Mouse (Mus musculus): Measurements from ENCODE around the gene Ereg. TPM values are rescaled to one million over a fixed set of nuclear protein-coding genes. Genes with fewer than 3 reads are reported as not detected.
A peak's percentile ranks its signal among the peaks of the same experiment; 100 is the strongest.

The Ereg gene
- total and polyA plus RNA-seq, 2 experiments from 2014 or later, result 0.10 TPM; not detected in 1

- no peak overlapping the region for H3K9ac ChIP-seq
- H3K9me3 ChIP-seq (ENCODE audit: low read length), result no peaks in the 10 kb centered on the region
- no peaks in the 10 kb centered on the region for H3K36me3 ChIP-seq (ENCODE audit: insufficient read depth)
- H3K27me3 ChIP-seq (ENCODE audit: insufficient read depth, low read length), result peaks cover 7% of the 10 kb centered on the region; the same call in 1 of the 2 replicates
- WGBS, result 50% methylated on average over 1 of the region's 1 CpGs
- TF ChIP-seq CTCF (IDR thresholded peaks at IDR 0.05; ENCODE audit: low read depth), result no peak
- H3K4me2 ChIP-seq (ENCODE audit: low read depth), result peak overlapping the region; percentile 49
- DNase-seq (no peak), ATAC-seq (no peak)
- H3K4me3 ChIP-seq (ENCODE audit: low read depth, low read length), result no peak overlapping the region
- no peak overlapping the region for H3K27ac ChIP-seq (ENCODE audit: low read depth, low read length)
- H3K4me1 ChIP-seq (ENCODE audit: insufficient read depth), result no peaks in the 10 kb centered on the region
Measured at GRCm38 (mm10) chr5:91075021-91075420, 599 bp downstream of the Ereg start.

- no peak for DNase-seq
- Histone ChIP-seq H3K4me2 (ENCODE audit: low read depth) (no peak overlapping the region), H3K9ac (no peak overlapping the region), H3K27ac (ENCODE audit: low read depth, low read length) (no peak overlapping the region), H3K36me3 (ENCODE audit: insufficient read depth) (no peaks in the 10 kb centered on the region), H3K4me3 (ENCODE audit: low read depth, low read length) (no peak overlapping the region), H3K9me3 (ENCODE audit: low read length) (no peaks in the 10 kb centered on the region), H3K27me3 (ENCODE audit: insufficient read depth, low read length) (no peaks in the 10 kb centered on the region), H3K4me1 (ENCODE audit: insufficient read depth) (no peaks in the 10 kb centered on the region)
- TF ChIP-seq CTCF (IDR thresholded peaks at IDR 0.05; ENCODE audit: low read depth), result no peak
- 88% methylated on average over 5 of the region's 5 CpGs for WGBS
- ATAC-seq, result no peak
Measured at GRCm38 (mm10) chr5:91083016-91083415, 8.6 kb downstream of the Ereg start.

- DNase-seq (no peak), ATAC-seq (no peak)
- Histone ChIP-seq H3K4me1 (ENCODE audit: insufficient read depth) (no peaks in the 10 kb centered on the region), H3K27me3 (ENCODE audit: insufficient read depth, low read length) (no peaks in the 10 kb centered on the region), H3K27ac (ENCODE audit: low read depth, low read length) (no peak overlapping the region), H3K9ac (no peak overlapping the region), H3K36me3 (ENCODE audit: insufficient read depth) (no peaks in the 10 kb centered on the region), H3K9me3 (ENCODE audit: low read length) (no peaks in the 10 kb centered on the region), H3K4me3 (ENCODE audit: low read depth, low read length) (no peak overlapping the region), H3K4me2 (ENCODE audit: low read depth) (no peak overlapping the region)
- no peak for TF ChIP-seq CTCF (IDR thresholded peaks at IDR 0.05; ENCODE audit: low read depth)
- WGBS, result 74% methylated on average over 5 of the region's 5 CpGs
Measured at GRCm38 (mm10) chr5:91085291-91085690, 10.9 kb downstream of the Ereg start.

GRCm38 (mm10) chr5:91090301-91090700, 15.9 kb downstream of the Ereg start:
- no peak overlapping the region for H3K4me3 ChIP-seq (ENCODE audit: low read depth, low read length)
- H3K9me3 ChIP-seq (ENCODE audit: low read length), result no peaks in the 10 kb centered on the region
- no peak for TF ChIP-seq CTCF (IDR thresholded peaks at IDR 0.05; ENCODE audit: low read depth)
- 78% methylated on average over 3 of the region's 3 CpGs for WGBS
- no peak overlapping the region for H3K9ac ChIP-seq
- no peaks in the 10 kb centered on the region for H3K4me1 ChIP-seq (ENCODE audit: insufficient read depth)
- no peak for DNase-seq
- no peaks in the 10 kb centered on the region for H3K36me3 ChIP-seq (ENCODE audit: insufficient read depth)
- no peak overlapping the region for H3K27ac ChIP-seq (ENCODE audit: low read depth, low read length)
- no peak for ATAC-seq
- no peaks in the 10 kb centered on the region for H3K27me3 ChIP-seq (ENCODE audit: insufficient read depth, low read length)
- no peak overlapping the region for H3K4me2 ChIP-seq (ENCODE audit: low read depth)

- Histone ChIP-seq H3K4me1 (ENCODE audit: insufficient read depth) (no peaks in the 10 kb centered on the region), H3K9ac (no peak overlapping the region), H3K36me3 (ENCODE audit: insufficient read depth) (no peaks in the 10 kb centered on the region), H3K27me3 (ENCODE audit: insufficient read depth, low read length) (no peaks in the 10 kb centered on the region), H3K4me2 (ENCODE audit: low read depth) (no peak overlapping the region), H3K4me3 (ENCODE audit: low read depth, low read length) (no peak overlapping the region), H3K9me3 (ENCODE audit: low read length) (no peaks in the 10 kb centered on the region), H3K27ac (ENCODE audit: low read depth, low read length) (no peak overlapping the region)
- ATAC-seq, result no peak
- 95% methylated on average over 10 of the region's 10 CpGs for WGBS
- no peak for DNase-seq
- no peak for TF ChIP-seq CTCF (IDR thresholded peaks at IDR 0.05; ENCODE audit: low read depth)
Measured at GRCm38 (mm10) chr5:91097911-91098614, 23.6 kb downstream of the Ereg start.

GRCm38 (mm10) chr5:91101742-91102141, 27.3 kb downstream of the Ereg start:
- ATAC-seq (peak; percentile 70), DNase-seq (peak; percentile 48)
- Histone ChIP-seq H3K4me2 (ENCODE audit: low read depth) (no peak overlapping the region), H3K27me3 (ENCODE audit: insufficient read depth, low read length) (no peaks in the 10 kb centered on the region), H3K36me3 (ENCODE audit: insufficient read depth) (no peaks in the 10 kb centered on the region), H3K4me1 (ENCODE audit: insufficient read depth) (no peaks in the 10 kb centered on the region), H3K9me3 (ENCODE audit: low read length) (no peaks in the 10 kb centered on the region), H3K9ac (no peak overlapping the region), H3K4me3 (ENCODE audit: low read depth, low read length) (no peak overlapping the region), H3K27ac (ENCODE audit: low read depth, low read length) (no peak overlapping the region)
- TF ChIP-seq CTCF (IDR thresholded peaks at IDR 0.05; ENCODE audit: low read depth), result no peak
- 74% methylated on average over 5 of the region's 5 CpGs for WGBS

- 54% methylated on average over 7 of the region's 7 CpGs for WGBS
- ATAC-seq, result peak; percentile 66
- TF ChIP-seq CTCF (IDR thresholded peaks at IDR 0.05; ENCODE audit: low read depth), result no peak
Measured at GRCm38 (mm10) chr5:91103943-91104665, 29.7 kb downstream of the Ereg start.

More at GRCm38 (mm10) chr5:91103943-91104665, 29.7 kb downstream of the Ereg start:
- Histone ChIP-seq H3K27ac (ENCODE audit: low read depth, low read length) (no peak overlapping the region), H3K4me2 (ENCODE audit: low read depth) (no peak overlapping the region), H3K36me3 (ENCODE audit: insufficient read depth) (no peaks in the 10 kb centered on the region), H3K9me3 (ENCODE audit: low read length) (no peaks in the 10 kb centered on the region), H3K9ac (no peak overlapping the region), H3K4me3 (ENCODE audit: low read depth, low read length) (no peak overlapping the region), H3K27me3 (ENCODE audit: insufficient read depth, low read length) (no peaks in the 10 kb centered on the region), H3K4me1 (ENCODE audit: insufficient read depth) (no peaks in the 10 kb centered on the region)
- peak; percentile 59 for DNase-seq

Data from forebrain, postnatal 0 days (tissue).